Mouse (Mus musculus) lung, postnatal 0 days (tissue): Measurements from ENCODE around the gene Col1a1. TPM values are rescaled to one million over a fixed set of nuclear protein-coding genes. Genes with fewer than 3 reads are reported as not detected.

Source experiments
- ATAC-seq: fragments of 200-750 bp; cut with Nextera tagmentation; 2 replicates; pipeline ENCODE4 v1.8.0; 2017; ENCODE audit warnings: moderate library complexity
- DNase-seq: peaks from one replicate; pipeline ENCODE4 v3.0.0-alpha.2; 2016; ENCODE audit warnings: low spot score
- H3K27ac ChIP-seq: fragments of 300-500 bp; sonication (generic); 2 replicates; pipeline ENCODE4 v1.5.1; 2014; ENCODE audit warnings: antibody characterized with exemption, mild to moderate bottlenecking, low read length, mixed read lengths
- H3K27me3 ChIP-seq: fragments of 300-500 bp; sonication (generic); replicated peaks from 2 replicates; pipeline ENCODE4 v1.6.1; 2014; ENCODE audit warnings: low read length, mixed read lengths; ENCODE audit not compliant: insufficient read depth
- H3K36me3 ChIP-seq: fragments of 300-500 bp; sonication (generic); 2 replicates; pipeline ENCODE4 v1.6.1; 2014; ENCODE audit warnings: low read length, mixed read lengths; ENCODE audit not compliant: insufficient read depth
- H3K4me1 ChIP-seq: fragments of 300-500 bp; sonication (generic); 2 replicates; pipeline ENCODE4 v1.6.1; 2014; ENCODE audit warnings: antibody characterized with exemption, low read depth, low read length, mixed read lengths; ENCODE audit not compliant: insufficient read depth
- H3K4me2 ChIP-seq: fragments of 300-500 bp; sonication (generic); replicated peaks from 2 replicates; pipeline ENCODE4 v1.6.1; 2014; ENCODE audit warnings: low read depth, mild to moderate bottlenecking, low read length, moderate library complexity, mixed read lengths
- H3K4me3 ChIP-seq: fragments of 300-500 bp; sonication (generic); 2 replicates; pipeline ENCODE4 v1.5.1; 2014; ENCODE audit warnings: low read depth, low read length
- H3K9ac ChIP-seq: fragments of 300-500 bp; sonication (generic); replicated peaks from 2 replicates; pipeline ENCODE4 v1.6.1; 2014; ENCODE audit warnings: low read depth, mild to moderate bottlenecking
- H3K9me3 ChIP-seq: fragments of 300-500 bp; sonication (generic); 2 replicates; pipeline ENCODE4 v1.6.1; 2016; ENCODE audit warnings: low read length, mixed read lengths
- CTCF ChIP-seq: IDR thresholded peaks from 2 replicates; pipeline ENCODE4 v1.5.1; 2016; ENCODE audit warnings: antibody characterized with exemption, mild to moderate bottlenecking
- EP300 ChIP-seq: IDR thresholded peaks from 2 replicates; pipeline ENCODE4 v1.6.1; 2016; ENCODE audit warnings: antibody characterized with exemption, mild to moderate bottlenecking, control low read depth
- WGBS: fragments of 180-500 bp; shearing (Covaris S2); extraction: QIAGEN DNeasy Blood & Tissue Kit; methylation state at CpG from one replicate; pipeline ENCODE4 v1.1.7; 2014; 5-methylcytosine and 5-hydroxymethylcytosine counted together
- polyA plus RNA-seq: library from polyadenylated mRNA; unstranded; fragments of >200 nt; fragmentation: Nextera tagmentation; extraction: Ambion mirVana; gene quantifications from 2 replicates; pipeline ENCODE4 v1.2.1, GENCODE M21; 2015

The Col1a1 gene
- polyA plus RNA-seq, 1 experiment from 2014 or later = 478 TPM

DNA sequence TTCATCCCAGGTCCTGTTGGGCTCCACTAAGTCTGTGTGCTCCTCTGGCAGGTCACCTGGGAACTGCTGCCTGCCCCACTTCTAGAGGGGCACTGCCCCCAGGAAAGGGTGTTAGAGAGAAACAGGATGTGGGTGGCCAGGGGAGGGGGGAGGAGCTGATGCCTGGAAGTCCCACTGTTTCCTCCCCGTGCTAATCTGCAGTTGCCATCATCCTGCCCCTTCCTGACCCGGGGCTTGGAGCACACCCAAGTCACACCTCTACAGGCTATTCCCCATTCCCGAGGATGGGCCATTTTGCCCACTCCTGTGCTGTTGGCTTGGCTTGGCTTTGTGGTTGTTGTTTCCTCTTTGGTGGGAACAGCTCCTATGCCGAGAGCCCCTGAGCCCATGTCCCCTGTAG, 64.5 kb downstream of the Col1a1 start:
- ATAC-seq (peak; percentile 62), DNase-seq (peak; percentile 46)
- no peak overlapping the region for H3K9ac ChIP-seq
- 25% methylated on average over 4 of the region's 4 CpGs for WGBS
- no peak overlapping the region for H3K4me3 ChIP-seq
- no peak overlapping the region; the same call in 1 of the 2 replicates for H3K4me2 ChIP-seq
- H3K27ac ChIP-seq = peak overlapping the region; percentile 47
- peaks cover 49% of the 10 kb centered on the region; the same call in 1 of the 2 replicates for H3K36me3 ChIP-seq
- no peaks in the 10 kb centered on the region for H3K27me3 ChIP-seq
- TF ChIP-seq EP300 = peak; percentile 67; the same call in 1 of the 2 replicates
- no peak for TF ChIP-seq CTCF
- no peaks in the 10 kb centered on the region for H3K9me3 ChIP-seq
- H3K4me1 ChIP-seq = peaks cover 5% of the 10 kb centered on the region; the same call in 1 of the 2 replicates

DNA sequence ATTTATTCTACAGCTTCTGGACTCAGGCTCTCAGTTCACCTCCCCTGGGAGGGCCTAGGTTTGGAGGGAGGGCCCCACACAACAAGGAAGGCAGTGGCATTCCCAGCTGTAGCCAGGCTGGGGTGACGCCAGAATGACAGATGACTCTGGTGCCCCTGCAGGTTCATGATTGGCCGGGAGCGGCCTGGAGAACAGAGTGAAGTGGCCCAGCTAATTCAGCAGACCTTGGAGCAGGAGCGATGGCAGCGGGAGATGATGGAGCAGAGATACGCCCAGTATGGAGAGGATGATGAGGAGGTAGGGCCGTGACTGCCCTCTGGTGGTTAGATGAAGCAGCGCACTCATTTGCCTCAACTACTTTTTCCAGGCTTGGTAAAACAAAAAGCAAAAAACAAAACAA, 65.0 kb downstream of the Col1a1 start:
- no peak overlapping the region for H3K4me3 ChIP-seq

DNA sequence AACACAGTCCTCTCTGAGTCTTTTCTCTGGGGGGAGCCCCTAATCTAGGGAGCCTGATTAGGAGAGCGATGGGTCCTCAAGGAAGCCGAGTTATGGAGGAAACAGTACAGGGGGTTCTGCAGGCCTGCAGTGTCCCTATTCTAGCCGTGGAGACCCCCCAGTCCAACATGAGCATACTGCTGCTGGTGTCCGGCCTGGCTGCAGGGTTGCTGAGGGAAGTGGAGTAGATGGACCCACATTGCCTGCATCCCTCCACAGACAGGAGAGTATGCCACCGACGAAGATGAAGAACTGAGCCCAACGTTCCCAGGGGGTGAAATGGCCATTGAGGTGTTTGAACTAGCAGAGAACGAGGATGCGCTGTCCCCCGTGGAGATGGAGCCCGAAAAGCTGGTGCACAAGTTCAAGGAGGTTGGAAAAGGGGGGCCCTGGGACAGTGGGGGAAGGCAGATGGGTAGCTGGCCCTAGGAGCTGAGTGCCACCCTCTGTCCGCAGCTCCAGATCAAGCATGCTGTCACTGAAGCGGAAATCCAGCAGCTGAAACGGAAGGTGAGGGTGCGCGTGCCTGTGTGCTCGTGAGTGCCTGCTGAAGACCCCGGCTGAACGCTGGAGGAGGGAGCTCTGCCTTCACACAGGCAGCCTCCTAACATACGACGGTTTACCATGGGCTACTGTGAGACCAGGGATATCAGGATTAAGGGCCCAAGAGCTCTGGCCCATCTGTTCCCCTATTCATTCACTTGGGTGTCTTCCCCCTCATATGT, 65.7 kb downstream of the Col1a1 start:
- Histone ChIP-seq H3K36me3 (peaks cover 46% of the 10 kb centered on the region; the same call in 1 of the 2 replicates), H3K4me2 (no peak overlapping the region)
- 86% methylated on average over 21 of the region's 21 CpGs for WGBS

More for the DNA sequence above, 65.0 kb downstream of the Col1a1 start:
- H3K9me3 ChIP-seq = no peaks in the 10 kb centered on the region
- TF ChIP-seq CTCF (peak; percentile 95), EP300 (no peak)
- no peaks in the 10 kb centered on the region for H3K27me3 ChIP-seq
- peaks cover 49% of the 10 kb centered on the region; the same call in 1 of the 2 replicates for H3K36me3 ChIP-seq
- DNase-seq (peak; percentile 88), ATAC-seq (peak; percentile 80)
- whole genome bisulfite sequencing = under 1% methylated on average over 8 of the region's 8 CpGs
- peaks cover 6% of the 10 kb centered on the region; the same call in 1 of the 2 replicates for H3K4me1 ChIP-seq
- H3K4me2 ChIP-seq = no peak overlapping the region; the same call in 1 of the 2 replicates
- no peak overlapping the region; the same call in 1 of the 2 replicates for H3K9ac ChIP-seq
- peak overlapping the region; percentile 47; the same call in 1 of the 2 replicates for H3K27ac ChIP-seq

More for the DNA sequence above, 65.7 kb downstream of the Col1a1 start:
- no peak overlapping the region for H3K4me3 ChIP-seq
- no peak overlapping the region; the same call in 1 of the 2 replicates for H3K9ac ChIP-seq
- H3K4me1 ChIP-seq = peaks cover 9% of the 10 kb centered on the region; the same call in 1 of the 2 replicates
- DNase-seq (no peak), ATAC-seq (no peak)
- H3K27me3 ChIP-seq = no peaks in the 10 kb centered on the region
- no peaks in the 10 kb centered on the region for H3K9me3 ChIP-seq
- TF ChIP-seq EP300 = no peak
- no peak for TF ChIP-seq CTCF
- no peak overlapping the region for H3K27ac ChIP-seq

Other genes with a start within 250 kb of the Col1a1 start
- 0.69 and 1.3 TPM in 2 replicates for gene Gm11541, start 231.7 kb upstream of the Col1a1 start, polyA plus RNA-seq
- 0.17 and 0.38 TPM in 2 replicates for gene Cdc34b, start 194.4 kb upstream of the Col1a1 start, polyA plus RNA-seq
- not detected in 2 replicates for gene Tmem92, start 153.5 kb upstream of the Col1a1 start, polyA plus RNA-seq
- not detected in 2 replicates for gene Hils1, start 31.4 kb downstream of the Col1a1 start, polyA plus RNA-seq
- 0.33 and 0.55 TPM in 2 replicates for gene Sgca, start 40.1 kb downstream of the Col1a1 start, polyA plus RNA-seq
- gene Ppp1r9b, start 54.8 kb downstream of the Col1a1 start, polyA plus RNA-seq = 9.8 and 11.5 TPM in 2 replicates
- gene Samd14, start 73.7 kb downstream of the Col1a1 start, polyA plus RNA-seq = 5.4 and 5.8 TPM in 2 replicates
- gene Pdk2, start 105.1 kb downstream of the Col1a1 start, polyA plus RNA-seq = 39.3 and 51.1 TPM in 2 replicates
- gene Itga3, start 140.6 kb downstream of the Col1a1 start, polyA plus RNA-seq = 44.3 and 63.1 TPM in 2 replicates
- 0.05 TPM in 1 of 2 replicates, not detected in the other for gene Dlx3, start 183.9 kb downstream of the Col1a1 start, polyA plus RNA-seq
- gene Dlx4, start 210.0 kb downstream of the Col1a1 start, polyA plus RNA-seq = 0.55 and 0.79 TPM in 2 replicates